Mouse (Mus musculus) heart, embryonic 16.5 days (tissue): ENCODE results near the gene Ntf3. TPM values are rescaled to one million over a fixed set of nuclear protein-coding genes. Genes with fewer than 3 reads are reported as not detected.

Experiments
- ATAC-seq: fragments of 200-750 bp; cut with Nextera tagmentation; replicated peaks from 2 replicates; pipeline ENCODE4 v1.8.0; 2017; ENCODE audit warnings: moderate number of reproducible peaks; ENCODE audit not compliant: insufficient read depth, low FRiP score; ENCODE audit errors: extremely low read depth
- H3K27ac ChIP-seq: fragments of 300-500 bp; sonication (generic); 2 replicates; pipeline ENCODE4 v1.5.1; 2014; ENCODE audit warnings: mild to moderate bottlenecking, low read length, control low read depth, moderate library complexity
- H3K27me3 ChIP-seq: fragments of 300-500 bp; sonication (generic); 2 replicates; pipeline ENCODE4 v1.6.1; 2014; ENCODE audit warnings: low read length, mixed read lengths; ENCODE audit not compliant: control insufficient read depth, insufficient read depth
- H3K36me3 ChIP-seq: fragments of 300-500 bp; sonication (generic); 2 replicates; pipeline ENCODE4 v1.6.1; 2014; ENCODE audit not compliant: control insufficient read depth, insufficient read depth
- H3K4me1 ChIP-seq: fragments of 300-500 bp; sonication (generic); 2 replicates; pipeline ENCODE4 v1.6.1; 2014; ENCODE audit warnings: low read length, mixed read lengths; ENCODE audit not compliant: control insufficient read depth, insufficient read depth
- H3K4me2 ChIP-seq: fragments of 300-500 bp; sonication (generic); 2 replicates; pipeline ENCODE4 v1.6.1; 2014; ENCODE audit warnings: low read depth, mild to moderate bottlenecking, control low read depth, low read length
- H3K4me3 ChIP-seq: fragments of 300-500 bp; sonication (generic); 2 replicates; pipeline ENCODE4 v1.5.1; 2014; ENCODE audit warnings: mild to moderate bottlenecking, control low read depth, low read length
- H3K9ac ChIP-seq: fragments of 300-500 bp; sonication (generic); 2 replicates; pipeline ENCODE4 v1.6.1; 2014; ENCODE audit warnings: low read length, control low read depth
- H3K9me3 ChIP-seq: fragments of 300-500 bp; sonication (generic); replicated peaks from 2 replicates; pipeline ENCODE4 v1.6.1; 2016; ENCODE audit warnings: low read length; ENCODE audit not compliant: control insufficient read depth
- WGBS: fragments of 180-500 bp; shearing (Covaris S2); extraction: QIAGEN DNeasy Blood & Tissue Kit; methylation state at CpG from one replicate; pipeline ENCODE4 v1.1.7; 2014; 5-methylcytosine and 5-hydroxymethylcytosine counted together
- polyA plus RNA-seq: library from polyadenylated mRNA; unstranded; fragments of >200 nt; fragmentation: Nextera tagmentation; extraction: Ambion mirVana; gene quantifications from 2 replicates; pipeline ENCODE4 v1.2.1, GENCODE M21; 2015

Ntf3 gene
- polyA plus RNA-seq, 1 experiment from 2014 or later, result 8.3 TPM

DNA sequence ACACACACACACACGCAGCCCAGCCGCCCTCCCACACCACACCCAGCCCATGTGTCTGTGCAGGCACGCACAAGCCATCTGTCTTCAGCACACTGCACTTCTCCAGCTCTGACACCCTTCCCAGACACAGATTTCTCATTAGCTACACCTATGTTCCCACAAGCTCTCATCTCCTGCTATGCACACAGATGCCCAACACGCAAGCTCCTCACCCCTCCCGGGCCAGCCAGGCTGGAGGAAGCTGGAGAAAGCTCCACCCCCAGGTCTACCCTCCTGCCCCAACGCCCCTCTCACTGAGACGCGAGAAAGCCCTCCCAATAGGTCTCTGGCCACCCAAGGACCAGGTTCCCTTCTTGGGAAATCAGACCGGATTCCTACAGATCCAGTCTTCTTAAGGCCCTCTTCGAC, 4.4 kb downstream of the Ntf3 start:
- no peak; the same call in 1 of the 2 replicates for ATAC-seq
- Histone ChIP-seq H3K4me1 (peaks cover 51% of the 10 kb centered on the region), H3K4me3 (peak overlapping the region; percentile 59), H3K9me3 (peaks cover 7% of the 10 kb centered on the region), H3K27me3 (peaks cover 19% of the 10 kb centered on the region), H3K4me2 (peak overlapping the region; percentile 79), H3K9ac (peak overlapping the region; percentile 74), H3K27ac (peak overlapping the region; percentile 67), H3K36me3 (no peaks in the 10 kb centered on the region)
- 6% methylated on average over 10 of the region's 10 CpGs for WGBS

DNA sequence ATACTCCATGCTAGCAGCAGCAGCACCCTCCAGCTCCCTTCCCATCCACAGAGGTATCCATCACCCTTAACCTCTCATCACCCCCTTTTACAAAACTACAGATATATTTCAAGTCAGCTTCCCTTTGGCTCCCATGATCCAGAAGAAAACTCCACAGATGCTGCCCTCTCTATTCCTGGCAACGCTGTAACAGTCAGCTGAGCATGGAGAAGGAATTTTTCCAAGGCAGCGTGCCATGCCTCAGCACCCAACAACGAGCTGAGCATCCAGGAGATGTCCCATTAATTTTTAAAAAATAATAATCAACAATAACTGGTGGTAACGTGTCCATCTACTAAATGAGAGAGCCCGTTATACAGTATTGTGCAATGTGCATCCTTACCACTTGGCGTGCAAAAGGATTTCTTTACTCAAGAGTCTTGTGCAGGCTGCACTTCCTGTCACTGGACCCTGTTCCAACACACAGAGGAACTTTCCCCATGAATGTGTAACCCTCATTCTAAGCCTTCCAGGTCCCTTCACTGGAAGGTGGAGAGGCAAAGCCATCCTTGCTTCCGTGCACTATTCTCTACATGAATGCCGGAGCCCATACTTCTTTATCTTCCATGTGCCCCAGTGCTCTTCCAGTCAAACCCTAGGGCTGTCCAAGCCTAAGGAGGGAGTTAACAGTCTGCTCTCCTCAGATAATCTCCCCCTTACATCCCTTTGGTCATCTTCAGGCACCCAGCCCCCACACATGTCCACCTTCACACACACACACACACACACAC, 5.0 kb downstream of the Ntf3 start:
- Histone ChIP-seq H3K4me3 (peak overlapping the region; percentile 59), H3K4me2 (peak overlapping the region; percentile 79), H3K36me3 (no peaks in the 10 kb centered on the region), H3K4me1 (peaks cover 45% of the 10 kb centered on the region), H3K9me3 (peaks cover 7% of the 10 kb centered on the region), H3K9ac (no peak overlapping the region; the same call in 1 of the 2 replicates), H3K27ac (0 out of 2 replicates have a peak overlapping the region, but pooled peaks have one; percentile 9), H3K27me3 (peaks cover 19% of the 10 kb centered on the region)
- 40% methylated on average over 8 of the region's 8 CpGs for WGBS
- no peak for ATAC-seq

DNA sequence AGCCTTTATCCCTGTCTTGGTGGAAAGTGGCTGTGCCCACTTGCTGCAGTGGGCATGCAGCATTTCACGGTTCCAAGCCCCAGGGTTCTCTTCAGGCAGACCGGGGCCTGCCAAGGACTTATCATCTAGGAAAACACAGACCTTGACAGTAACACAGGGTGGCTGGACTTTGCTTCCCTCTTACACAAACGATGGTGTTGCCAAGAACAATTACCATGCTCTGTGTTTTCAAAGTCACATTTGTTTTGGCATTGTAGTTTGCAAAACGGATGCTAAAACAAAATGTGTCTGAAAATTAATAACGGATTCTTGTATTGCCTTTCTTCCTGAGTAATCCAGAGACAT, 6.7 kb downstream of the Ntf3 start:
- H3K27me3 ChIP-seq, result peaks cover 7% of the 10 kb centered on the region; the same call in 1 of the 2 replicates
- H3K9me3 ChIP-seq, result peaks cover 7% of the 10 kb centered on the region
- H3K4me1 ChIP-seq, result peaks cover 35% of the 10 kb centered on the region
- no peak overlapping the region for H3K4me2 ChIP-seq
- ATAC-seq, result no peak
- no peak overlapping the region for H3K4me3 ChIP-seq
- no peaks in the 10 kb centered on the region for H3K36me3 ChIP-seq
- no peak overlapping the region for H3K9ac ChIP-seq
- 32% methylated on average over 5 of the region's 5 CpGs for WGBS
- peak overlapping the region; percentile 65 for H3K27ac ChIP-seq

DNA sequence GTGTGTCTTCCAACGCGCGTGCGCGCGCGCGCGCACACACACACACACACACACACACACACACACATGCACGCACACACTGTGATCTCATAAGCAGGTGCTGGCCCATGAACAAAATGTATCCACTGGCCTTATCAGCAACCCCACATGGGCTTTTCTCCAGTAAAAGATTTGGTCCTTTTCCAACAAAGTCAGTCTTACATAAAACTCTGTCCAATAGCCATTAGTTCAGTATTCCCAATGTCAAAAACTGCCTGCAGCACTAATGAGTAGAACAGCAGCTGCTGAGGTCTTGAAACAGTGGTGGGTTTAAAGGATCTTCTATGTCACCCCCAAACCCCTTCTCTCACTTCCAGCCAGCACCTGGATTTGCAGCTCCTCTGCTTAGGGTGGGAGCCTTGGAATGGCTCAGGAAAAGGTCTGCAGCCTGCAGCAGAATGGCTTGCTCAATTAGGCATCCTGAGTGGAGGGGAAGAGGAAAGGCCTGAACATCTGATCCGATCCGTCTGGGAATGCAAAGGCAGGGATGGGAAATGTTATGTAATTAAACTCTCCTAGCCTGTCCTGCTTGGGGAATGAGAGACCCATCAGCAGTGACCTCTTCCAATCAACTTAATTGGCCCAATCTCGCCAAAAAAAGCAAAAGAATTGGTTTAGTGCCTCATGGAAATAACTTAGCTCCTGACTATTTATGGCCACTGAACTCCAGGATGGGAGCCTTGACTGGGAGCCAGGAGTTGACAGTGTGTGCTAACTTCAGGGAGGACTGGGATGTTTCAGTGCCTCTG, 7.2 kb downstream of the Ntf3 start:
- Histone ChIP-seq H3K4me1 (peaks cover 37% of the 10 kb centered on the region), H3K9me3 (peaks cover 7% of the 10 kb centered on the region), H3K27ac (peak overlapping the region; percentile 65), H3K4me2 (no peak overlapping the region), H3K27me3 (peaks cover 7% of the 10 kb centered on the region; the same call in 1 of the 2 replicates), H3K9ac (no peak overlapping the region), H3K4me3 (no peak overlapping the region), H3K36me3 (no peaks in the 10 kb centered on the region)
- 75% methylated on average over 13 of the region's 13 CpGs for WGBS
- no peak for ATAC-seq

DNA sequence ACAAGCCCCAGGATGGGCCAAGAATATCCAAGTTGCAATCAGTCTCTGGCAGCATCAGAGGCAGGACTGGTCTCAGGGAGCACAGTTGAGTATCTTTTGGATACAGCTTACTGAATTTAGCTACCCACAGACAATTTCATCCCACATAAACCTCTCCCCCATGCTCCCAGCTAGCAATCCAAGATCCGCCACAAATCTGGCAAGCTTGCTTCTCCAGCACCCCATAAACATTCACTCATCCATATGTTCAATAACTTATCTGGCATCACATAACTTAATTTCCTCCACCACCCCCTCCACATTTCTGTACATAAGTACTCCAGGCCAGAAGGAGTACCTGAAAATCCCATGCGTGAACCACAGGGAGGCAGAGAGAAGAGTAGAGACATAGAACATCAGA, 10.8 kb downstream of the Ntf3 start:
- Histone ChIP-seq H3K4me1 (peaks cover 14% of the 10 kb centered on the region), H3K27ac (no peak overlapping the region), H3K36me3 (no peaks in the 10 kb centered on the region), H3K4me2 (no peak overlapping the region), H3K9me3 (peaks cover 7% of the 10 kb centered on the region), H3K9ac (no peak overlapping the region), H3K4me3 (no peak overlapping the region), H3K27me3 (no peaks in the 10 kb centered on the region)
- no peak for ATAC-seq
- 89% methylated on average over 2 of the region's 2 CpGs for WGBS

DNA sequence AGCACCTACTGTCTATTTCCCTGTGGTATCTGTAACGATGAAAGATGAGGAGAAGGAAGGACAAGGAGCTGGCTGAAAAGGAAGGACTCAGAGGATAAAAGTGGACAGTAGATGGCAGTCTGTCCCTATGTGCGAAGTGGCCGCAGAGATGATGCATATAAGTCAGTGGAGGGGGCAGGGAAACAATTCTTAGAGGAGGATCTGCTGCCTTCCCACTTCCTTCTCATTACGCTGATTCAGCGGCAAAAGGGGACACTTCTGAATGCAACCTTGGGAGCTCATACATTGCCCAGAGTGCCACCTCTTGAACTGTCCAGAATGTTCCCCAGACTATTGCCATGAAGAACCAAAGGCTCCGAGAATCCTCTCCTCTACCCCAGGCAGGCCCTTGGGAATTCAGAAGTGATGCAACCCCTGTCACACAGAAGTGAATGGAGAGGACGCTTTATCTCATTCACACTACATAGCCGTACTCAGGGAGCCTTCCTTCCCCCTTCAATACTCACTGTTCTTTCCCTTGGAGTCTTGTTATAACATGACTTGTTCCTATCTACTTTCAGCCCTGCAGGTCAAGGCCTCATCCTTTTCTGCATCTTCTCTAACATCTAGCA, 12.2 kb downstream of the Ntf3 start:
- H3K4me2 ChIP-seq, result no peak overlapping the region
- 27% methylated on average over 8 of the region's 8 CpGs for WGBS
- H3K36me3 ChIP-seq, result no peaks in the 10 kb centered on the region
- H3K9me3 ChIP-seq, result peaks cover 7% of the 10 kb centered on the region
- no peak overlapping the region for H3K9ac ChIP-seq
- no peak overlapping the region for H3K27ac ChIP-seq
- H3K4me3 ChIP-seq, result no peak overlapping the region
- no peaks in the 10 kb centered on the region for H3K27me3 ChIP-seq
- H3K4me1 ChIP-seq, result peaks cover 8% of the 10 kb centered on the region
- ATAC-seq, result no peak; the same call in 1 of the 2 replicates

DNA sequence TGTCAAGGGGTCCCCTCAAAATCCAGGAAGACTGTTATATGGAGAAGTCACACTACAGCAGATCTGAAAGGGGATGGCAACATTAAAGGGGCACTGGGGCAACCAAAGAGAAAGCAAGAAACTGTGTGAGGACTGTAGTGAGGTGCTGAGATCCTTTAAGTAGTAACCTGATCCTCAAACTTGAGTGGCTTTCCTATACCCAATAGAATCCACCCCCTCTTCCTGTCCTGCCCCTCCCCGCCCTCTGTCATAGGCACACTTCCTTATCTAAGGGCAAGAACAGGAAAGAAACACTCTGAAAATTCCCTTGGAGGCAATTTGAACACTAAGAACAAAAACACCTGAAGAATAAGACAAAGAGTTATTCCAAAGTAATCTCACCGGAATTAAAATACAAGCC, 13.6 kb downstream of the Ntf3 start:
- Histone ChIP-seq H3K27me3 (no peaks in the 10 kb centered on the region), H3K4me2 (no peak overlapping the region), H3K9ac (no peak overlapping the region), H3K4me1 (0 out of 2 replicates have a peak, but pooled peaks cover 4% of the 10 kb centered on the region), H3K36me3 (no peaks in the 10 kb centered on the region), H3K27ac (no peak overlapping the region), H3K9me3 (peaks cover 2% of the 10 kb centered on the region), H3K4me3 (no peak overlapping the region)
- 71% methylated on average over 2 of the region's 2 CpGs for WGBS
- no peak for ATAC-seq

DNA sequence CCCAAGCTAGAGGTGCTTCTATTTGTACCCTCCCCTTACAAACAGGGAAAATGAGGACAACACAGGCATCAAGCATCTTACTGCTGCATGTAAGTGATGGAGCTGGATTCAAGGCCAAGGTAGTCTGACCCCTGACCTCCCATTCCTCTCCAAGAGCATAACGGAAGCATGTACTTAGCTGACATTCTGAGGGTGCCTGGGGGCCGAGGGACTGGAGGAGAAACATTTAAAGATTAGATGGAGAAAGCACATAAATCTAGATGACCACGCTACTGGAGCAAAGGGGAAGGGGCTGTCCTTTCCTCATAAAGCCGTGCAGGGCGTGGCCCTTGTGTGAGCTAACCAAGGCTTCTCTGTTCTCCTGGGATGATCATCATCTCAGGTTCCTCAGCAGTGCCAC, 23.1 kb downstream of the Ntf3 start:
- H3K27ac ChIP-seq, result no peak overlapping the region; the same call in 1 of the 2 replicates
- no peaks in the 10 kb centered on the region for H3K9me3 ChIP-seq
- no peaks in the 10 kb centered on the region for H3K36me3 ChIP-seq
- no peak overlapping the region for H3K4me2 ChIP-seq
- no peak overlapping the region for H3K9ac ChIP-seq
- 67% methylated on average over 5 of the region's 5 CpGs for WGBS
- peaks cover 39% of the 10 kb centered on the region for H3K4me1 ChIP-seq
- H3K4me3 ChIP-seq, result no peak overlapping the region
- ATAC-seq, result no peak
- H3K27me3 ChIP-seq, result no peaks in the 10 kb centered on the region
